10 mouse cellular contexts compared by ENCODE assay signal in genomic region chr3:54815292-54815691, GRCm38 (mm10). TPM values are rescaled to one million over a fixed set of nuclear protein-coding genes. Genes with fewer than 3 reads are reported as not detected.
DNase-seq lines count a peak whose midpoint lies in the region; ATAC-seq and TF ChIP-seq lines count a peak whose summit lies in the region.
"Had no signal": no experiment of that assay in that cellular context is flagged by ENCODE, and none has a peak within 500 bp of the region (broad histone marks: within the 10 kb centered on the region; RNA-seq: fewer than 3 reads in every experiment).

No protein-coding gene starts in this region.

- H3K9ac ChIP-seq in midbrain, embryonic 13.5 days (replicated peaks): no peak overlapping the region
- H3K9ac ChIP-seq: lung, embryonic 15.5 days had no signal

- H3K4me2 ChIP-seq in midbrain, embryonic 13.5 days (replicated peaks): no peak overlapping the region
- H3K4me2 ChIP-seq: lung, embryonic 15.5 days had no signal

- no peak overlapping the region for H3K27ac ChIP-seq in midbrain, embryonic 10.5 days (replicated peaks)
- H3K27ac ChIP-seq in midbrain, embryonic 13.5 days: no peak overlapping the region
- no peak overlapping the region for H3K27ac ChIP-seq in thymus, adult 2 months (ENCODE audit: control insufficient read depth, insufficient read depth, low read length)
- H3K27ac ChIP-seq: lung, embryonic 15.5 days had no signal

- H3K36me3 ChIP-seq in midbrain, embryonic 10.5 days: no peaks in the 10 kb centered on the region
- H3K36me3 ChIP-seq in midbrain, embryonic 13.5 days: no peaks in the 10 kb centered on the region
- no peaks in the 10 kb centered on the region for H3K36me3 ChIP-seq in thymus, adult 2 months (ENCODE audit: control insufficient read depth, insufficient read depth, low read length)
- H3K36me3 ChIP-seq: lung, embryonic 15.5 days had no signal

- no peak for ATAC-seq in midbrain, embryonic 13.5 days
- ATAC-seq: Patski had no signal

- no peak overlapping the region for H3K4me3 ChIP-seq in midbrain, embryonic 10.5 days
- no peak overlapping the region for H3K4me3 ChIP-seq in midbrain, embryonic 13.5 days (replicated peaks)
- H3K4me3 ChIP-seq in thymus, adult 2 months (ENCODE audit: control insufficient read depth, insufficient read depth, low read length): no peak overlapping the region
- H3K4me3 ChIP-seq: lung, embryonic 15.5 days had no signal

- 32% methylated on average over 3 of the region's 3 CpGs for WGBS in midbrain, embryonic 10.5 days
- 31% methylated on average over 3 of the region's 3 CpGs for WGBS in midbrain, embryonic 13.5 days
- WGBS in thymus, adult 2 months: 10% methylated on average over 3 of the region's 3 CpGs

- H3K4me1 ChIP-seq in midbrain, embryonic 10.5 days: no peaks in the 10 kb centered on the region
- no peaks in the 10 kb centered on the region for H3K4me1 ChIP-seq in midbrain, embryonic 13.5 days (replicated peaks)
- H3K4me1 ChIP-seq in thymus, adult 2 months (replicated peaks; ENCODE audit: control insufficient read depth, insufficient read depth, low read length): no peaks in the 10 kb centered on the region
- H3K4me1 ChIP-seq: lung, embryonic 15.5 days had no signal

- no peak for TF ChIP-seq POLR2A in brain, embryonic 14.5 days (IDR thresholded peaks at IDR 0.05; ENCODE audit: borderline replicate concordance, extremely low read depth, insufficient read depth, insufficient read length, poor library complexity, severe bottlenecking)
- no peak for TF ChIP-seq POLR2A in thymus, adult 2 months (IDR thresholded peaks at IDR 0.05; ENCODE audit: control insufficient read depth, extremely low read depth, insufficient read depth, low read length, poor library complexity)

- DNase-seq in cerebellum, adult 9-10 months: peak; percentile 31
- no peak for DNase-seq in cerebellum, adult 8-10 months
- peak; percentile 61 for DNase-seq in midbrain, embryonic 10.5 days (ENCODE audit: low spot score)
- peak; percentile 67 for DNase-seq in brain, embryonic 14.5 days (ENCODE audit: low read depth)
- peak; percentile 64 for DNase-seq in heart, postnatal 4 days
- peak; percentile 52 for DNase-seq in lung, postnatal 14 days
- peak; percentile 66 for DNase-seq in thymus, adult 2 months

- H3K27me3 ChIP-seq in midbrain, embryonic 10.5 days (ENCODE audit: low read depth, poor library complexity, severe bottlenecking): no peaks in the 10 kb centered on the region
- H3K27me3 ChIP-seq in midbrain, embryonic 13.5 days: no peaks in the 10 kb centered on the region
- H3K27me3 ChIP-seq in thymus, adult 2 months (ENCODE audit: control insufficient read depth, insufficient read depth, low read length): no peaks in the 10 kb centered on the region
- H3K27me3 ChIP-seq: lung, embryonic 15.5 days; Patski had no signal

- no peaks in the 10 kb centered on the region for H3K9me3 ChIP-seq in midbrain, embryonic 10.5 days (replicated peaks)
- no peaks in the 10 kb centered on the region for H3K9me3 ChIP-seq in midbrain, embryonic 13.5 days
- H3K9me3 ChIP-seq: lung, embryonic 15.5 days had no signal

- TF ChIP-seq CTCF in brain, embryonic 14.5 days (IDR thresholded peaks at IDR 0.05; ENCODE audit: borderline replicate concordance, extremely low read depth, insufficient read depth, insufficient read length): peak; percentile 77
- TF ChIP-seq CTCF in thymus, adult 2 months (IDR thresholded peaks at IDR 0.05; ENCODE audit: borderline replicate concordance, control insufficient read depth, extremely low read depth, insufficient read depth, low read length, poor library complexity): no peak

RNA-seq across cellular contexts. Expression of gene Rfxap, which starts 7.7 kb away (rescaled TPM):
- 38.7 and 41.0 TPM in 2 replicates for polyA plus RNA-seq in midbrain, embryonic 10.5 days (2016; fragmentation: Nextera tagmentation; extraction: Ambion mirVana)
- 29.7 and 40.0 TPM in 2 replicates for polyA plus RNA-seq in midbrain, embryonic 13.5 days (2015; fragmentation: Nextera tagmentation; extraction: Ambion mirVana)
- polyA plus RNA-seq in brain, embryonic 14.5 days (2012; rRNA removed): 45.8 and 53.5 TPM in 2 replicates
- total RNA-seq in heart, postnatal 4 days (2021): 10 to 100 TPM; 23.0 to 24.6 TPM
- 29.8 and 42.3 TPM in 2 replicates for polyA plus RNA-seq in thymus, adult 2 months (2012; rRNA removed)

RNA-seq across cellular contexts. Expression of gene Smad9, which starts 59.9 kb away (rescaled TPM):
- polyA plus RNA-seq in midbrain, embryonic 10.5 days (2016; fragmentation: Nextera tagmentation; extraction: Ambion mirVana): 0.11 and 0.14 TPM in 2 replicates
- 0.15 and 0.17 TPM in 2 replicates for polyA plus RNA-seq in midbrain, embryonic 13.5 days (2015; fragmentation: Nextera tagmentation; extraction: Ambion mirVana)
- polyA plus RNA-seq in brain, embryonic 14.5 days (2012; rRNA removed): 0.49 and 1.3 TPM in 2 replicates
- total RNA-seq in heart, postnatal 4 days (2021): 1 to 10 TPM; 1.5 to 1.8 TPM
- polyA plus RNA-seq in thymus, adult 2 months (2012; rRNA removed): 0.20 and 0.36 TPM in 2 replicates
